Mouse (Mus musculus) ES-E14 (cell line): ENCODE data around the gene Gpr84. TPM values are rescaled to one million over a fixed set of nuclear protein-coding genes. Genes with fewer than 3 reads are reported as not detected.

Experiments
- DNase-seq: peaks from one replicate; pipeline ENCODE4 v3.0.0-alpha.2; 2013; ENCODE audit warnings: low read depth, low spot score
- H3K27ac ChIP-seq: 2 replicates; pipeline ENCODE4 v1.5.1; 2012; ENCODE audit warnings: low read depth, mild to moderate bottlenecking, low read length, moderate library complexity, mixed read lengths; ENCODE audit not compliant: poor library complexity, insufficient read depth, severe bottlenecking
- H3K36me3 ChIP-seq: 2 replicates; pipeline ENCODE4 v1.6.1; 2012; ENCODE audit warnings: mild to moderate bottlenecking, low read length, moderate library complexity, mixed read lengths; ENCODE audit not compliant: control insufficient read depth, poor library complexity, insufficient read depth, severe bottlenecking
- H3K4me1 ChIP-seq, 2 experiments: fragments of 150-350 bp in 1 of 2; sonication (generic) in 1 of 2; 2 replicates each; pipeline ENCODE4 v1.6.1; 2012; ENCODE audit warnings: low read length in 2 of 2, mild to moderate bottlenecking in 1 of 2, mixed read lengths in 1 of 2; ENCODE audit not compliant: control insufficient read depth in 2 of 2, insufficient read depth in 2 of 2, poor library complexity in 1 of 2
- H3K4me3 ChIP-seq, 2 experiments: fragments of 150-350 bp in 1 of 2; sonication (generic) in 1 of 2; 2 replicates each; pipeline ENCODE4 v1.5.1; 2012; ENCODE audit warnings: low read length in 2 of 2, low read depth in 1 of 2, mild to moderate bottlenecking in 1 of 2, mixed read lengths in 1 of 2; ENCODE audit not compliant: insufficient read depth in 1 of 2, poor library complexity in 1 of 2, severe bottlenecking in 1 of 2
- H3K9ac ChIP-seq: 2 replicates; pipeline ENCODE4 v1.6.1; 2012; ENCODE audit warnings: low read depth, mild to moderate bottlenecking, low read length, mixed read lengths; ENCODE audit not compliant: poor library complexity, insufficient read depth, severe bottlenecking
- H3K9me3 ChIP-seq: fragments of 150-350 bp; sonication (generic); 2 replicates; pipeline ENCODE4 v1.6.1; 2012; ENCODE audit warnings: low read depth, mild to moderate bottlenecking, low read length; ENCODE audit not compliant: control insufficient read depth, insufficient read depth
- CHD2 ChIP-seq: IDR thresholded peaks from 2 replicates; pipeline ENCODE4 v1.6.1; 2014; ENCODE audit warnings: mild to moderate bottlenecking, low read depth, low read length, inconsistent platforms
- HCFC1 ChIP-seq: IDR thresholded peaks from 2 replicates; pipeline ENCODE4 v1.6.1; 2012; ENCODE audit warnings: low read length, inconsistent platforms, borderline replicate concordance; ENCODE audit not compliant: insufficient read depth
- MAFK ChIP-seq: IDR thresholded peaks from 2 replicates; pipeline ENCODE4 v1.6.1; 2014; ENCODE audit warnings: mild to moderate bottlenecking, low read depth, low read length, inconsistent platforms; ENCODE audit not compliant: insufficient read depth
- ZC3H11A ChIP-seq: IDR thresholded peaks from 2 replicates; pipeline ENCODE4 v1.6.1; 2012; ENCODE audit warnings: low read depth, mild to moderate bottlenecking, inconsistent platforms, low read length, borderline replicate concordance
- ZNF384 ChIP-seq: IDR thresholded peaks from 2 replicates; pipeline ENCODE4 v1.6.1; 2012; ENCODE audit warnings: low read depth, low read length, inconsistent platforms
- in situ Hi-C, 2 experiments: fragments of 600-800 bp; cut with MboI; formaldehyde crosslinking; loops; one replicate each; pipeline ENCODE4 v1.15.1; 2025; ENCODE audit warnings: low sequenced_read_pairs in 2 of 2, inconsistent platforms in 1 of 2; ENCODE audit not compliant: unreplicated experiment in 2 of 2
- total RNA-seq: library from RNA; depleted of rRNA; stranded (reverse); fragments of 300-350 nt; gene quantifications from 2 replicates; pipeline ENCODE4 v1.2.3, GENCODE M21; 2012

Gene Gpr84
- total RNA-seq, 1 experiment: 0.40 TPM

DNA sequence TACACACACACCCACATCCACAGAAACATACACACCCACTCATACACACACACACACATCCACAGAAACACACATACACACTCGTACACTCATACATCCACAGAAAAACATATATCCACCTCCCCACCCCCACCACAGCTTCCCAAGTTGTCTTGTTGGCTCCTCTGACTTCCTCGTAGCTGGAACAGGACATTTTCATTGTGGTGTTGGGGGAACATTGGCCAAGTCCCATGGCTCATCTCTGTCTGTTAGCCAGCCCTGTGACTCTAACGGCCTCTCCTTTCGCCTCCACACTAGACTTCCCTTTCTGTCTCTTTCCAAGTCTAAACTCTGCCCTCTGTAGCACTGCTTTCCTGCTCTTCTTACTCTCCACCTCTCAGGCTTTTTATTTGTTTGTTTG lies 47.4 kb upstream of the Gpr84 start:
- Histone ChIP-seq H3K4me3 (no peak overlapping the region), H3K9ac (no peak overlapping the region), H3K4me1 (peaks cover 5 to 9% of the 10 kb centered on the region in 2 experiments), H3K36me3 (peaks cover 31% of the 10 kb centered on the region), H3K9me3 (no peaks in the 10 kb centered on the region), H3K27ac (no peak overlapping the region)
- in situ Hi-C loops: no loop called here
- TF ChIP-seq CHD2 (no peak), MAFK (no peak), ZC3H11A (no peak), ZNF384 (no peak), HCFC1 (no peak)
- no peak for DNase-seq

DNA sequence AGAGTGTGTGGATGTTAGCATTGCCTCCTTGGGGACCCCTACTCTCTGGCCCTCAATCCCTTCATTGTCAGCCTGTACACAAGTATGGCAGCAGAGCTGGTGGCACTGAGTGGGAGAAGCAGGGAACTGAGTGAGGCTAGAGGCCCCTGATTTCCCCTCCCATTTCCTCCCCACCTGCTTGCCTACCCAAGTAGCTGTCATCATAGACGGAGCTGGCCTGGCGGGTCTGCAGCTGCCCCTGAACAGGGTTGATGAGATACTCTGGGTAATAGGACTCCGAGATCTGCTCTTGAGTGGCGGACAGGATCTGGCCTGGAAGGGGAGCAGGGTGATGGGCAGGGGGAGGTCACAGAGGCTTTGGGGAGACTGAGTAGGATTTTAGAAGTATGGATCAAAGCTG lies 45.7 kb upstream of the Gpr84 start:
- no peak for DNase-seq

DNA sequence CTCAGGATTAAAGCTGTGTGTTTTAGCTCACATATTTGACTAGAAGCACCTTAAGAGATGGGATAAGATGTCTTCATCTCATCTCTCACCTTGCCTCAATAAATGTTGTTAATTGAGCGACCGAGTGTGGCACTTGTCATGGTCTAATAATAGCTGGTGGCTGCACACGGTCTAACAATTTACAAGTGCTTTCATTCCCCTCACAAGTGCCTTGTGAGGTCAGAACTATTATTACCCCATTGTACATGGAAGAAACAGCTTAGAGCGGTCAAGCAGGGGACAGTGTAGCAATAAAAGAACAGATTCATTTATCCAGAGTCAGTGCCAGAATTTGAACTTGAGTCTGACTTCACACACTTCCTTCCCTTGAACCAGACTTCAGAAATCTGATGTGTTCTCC lies 45.0 kb upstream of the Gpr84 start:
- Histone ChIP-seq H3K9ac (no peak overlapping the region), H3K4me3 (no peak overlapping the region), H3K27ac (no peak overlapping the region), H3K4me1 (peaks cover 2 to 6% of the 10 kb centered on the region in 2 experiments), H3K36me3 (peaks cover 53% of the 10 kb centered on the region), H3K9me3 (no peaks in the 10 kb centered on the region)
- DNase-seq: no peak
- in situ Hi-C loops: no loop called here
- TF ChIP-seq HCFC1: no peak
- no peak for TF ChIP-seq CHD2
- no peak for TF ChIP-seq ZNF384
- TF ChIP-seq ZC3H11A: no peak
- TF ChIP-seq MAFK: no peak

More for the DNA sequence above, 45.7 kb upstream of the Gpr84 start:
- in situ Hi-C loops: no loop called here
- no peak overlapping the region for H3K9ac ChIP-seq
- peaks cover 46% of the 10 kb centered on the region for H3K36me3 ChIP-seq
- no peaks in the 10 kb centered on the region for H3K9me3 ChIP-seq
- no peak overlapping the region for H3K27ac ChIP-seq
- peaks cover 2 to 6% of the 10 kb centered on the region in 2 experiments for H3K4me1 ChIP-seq
- TF ChIP-seq HCFC1 (no peak), ZNF384 (no peak), CHD2 (no peak), ZC3H11A (no peak), MAFK (no peak)
- H3K4me3 ChIP-seq: no peak overlapping the region

DNA sequence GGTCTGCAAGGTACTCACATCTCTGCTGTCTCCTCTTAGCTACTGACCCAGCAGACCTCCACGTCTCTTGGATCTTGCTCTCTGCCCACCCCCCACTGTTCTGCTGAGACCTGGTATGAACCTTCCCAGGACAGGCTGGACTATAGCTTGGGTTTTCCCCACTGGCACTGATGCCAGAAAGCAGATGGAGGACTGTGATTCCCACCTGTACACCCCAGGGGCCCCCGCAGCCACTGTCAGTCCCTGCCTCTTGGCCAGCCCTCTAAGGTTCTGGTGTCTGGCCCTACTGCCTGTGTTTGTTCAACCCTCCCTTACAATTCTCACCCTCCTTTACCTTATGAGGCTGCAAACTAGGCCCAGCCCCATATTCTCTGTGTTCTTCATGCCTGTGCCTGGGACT lies 44.3 kb upstream of the Gpr84 start:
- peaks cover 61% of the 10 kb centered on the region for H3K36me3 ChIP-seq
- in situ Hi-C loops: no loop called here

More for the DNA sequence above, 44.3 kb upstream of the Gpr84 start:
- no peaks in the 10 kb centered on the region for H3K9me3 ChIP-seq
- TF ChIP-seq HCFC1 (no peak), ZNF384 (no peak), CHD2 (no peak), MAFK (no peak), ZC3H11A (no peak)
- no peak for DNase-seq
- no peak overlapping the region for H3K27ac ChIP-seq
- no peak overlapping the region for H3K4me3 ChIP-seq
- peaks cover 2 to 6% of the 10 kb centered on the region in 2 experiments for H3K4me1 ChIP-seq
- H3K9ac ChIP-seq: no peak overlapping the region
